Mouse (Mus musculus) A20 (cell line): Measurements from ENCODE around the gene Gm12166.

Source experiments
- DNase-seq: peaks from one replicate; pipeline ENCODE4 v3.0.0-alpha.2; 2011; ENCODE audit warnings: low read depth, low spot score

Gene Gm12166

DNA sequence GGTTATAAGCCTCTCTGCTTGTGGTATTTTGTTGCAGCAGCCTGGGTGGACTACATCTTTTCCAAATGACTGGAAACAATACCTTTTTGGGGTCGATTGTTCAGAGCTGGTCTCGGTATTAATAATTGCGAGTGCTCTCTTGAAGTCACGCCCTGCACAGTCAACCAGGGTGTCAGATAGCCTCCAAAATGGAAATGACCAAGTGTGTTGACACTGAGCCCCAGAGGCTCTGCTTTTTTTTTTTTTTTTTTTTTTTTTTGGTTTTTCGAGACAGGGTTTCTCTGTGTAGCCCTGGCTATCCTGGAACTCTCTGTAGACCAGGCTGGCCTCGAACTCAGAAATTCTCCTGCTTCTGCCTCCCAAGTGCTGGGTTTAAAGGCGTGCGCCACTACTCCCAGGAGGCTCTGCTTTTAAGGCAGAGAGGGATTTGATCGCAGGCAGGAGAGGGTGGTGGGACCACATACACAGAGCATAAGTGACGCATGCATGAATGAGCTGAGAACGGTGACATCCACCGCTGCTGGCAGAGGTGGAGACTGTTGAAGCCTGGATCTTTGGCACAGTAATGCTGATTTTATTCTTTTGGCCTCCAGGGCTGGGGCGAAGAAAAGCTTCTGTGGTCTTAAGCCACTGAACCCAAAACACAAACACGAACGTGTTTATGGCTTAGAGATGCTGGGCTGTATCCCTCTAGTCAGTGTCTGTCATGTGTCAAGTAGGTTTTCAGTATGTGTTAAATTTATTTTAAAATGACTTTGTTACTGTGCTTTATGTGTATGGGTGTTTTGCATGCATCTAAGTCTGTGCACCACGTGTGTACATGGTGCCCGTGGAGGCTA, 21.9 kb upstream of the Gm12166 start:
- no peak for DNase-seq

GRCm38 (mm10) chr11:46073061-46073849, 21.1 kb upstream of the Gm12166 start:
- DNase-seq = no peak

- no peak for DNase-seq
Observed at GRCm38 (mm10) chr11:46072466-46073060, 20.4 kb upstream of the Gm12166 start.

DNA sequence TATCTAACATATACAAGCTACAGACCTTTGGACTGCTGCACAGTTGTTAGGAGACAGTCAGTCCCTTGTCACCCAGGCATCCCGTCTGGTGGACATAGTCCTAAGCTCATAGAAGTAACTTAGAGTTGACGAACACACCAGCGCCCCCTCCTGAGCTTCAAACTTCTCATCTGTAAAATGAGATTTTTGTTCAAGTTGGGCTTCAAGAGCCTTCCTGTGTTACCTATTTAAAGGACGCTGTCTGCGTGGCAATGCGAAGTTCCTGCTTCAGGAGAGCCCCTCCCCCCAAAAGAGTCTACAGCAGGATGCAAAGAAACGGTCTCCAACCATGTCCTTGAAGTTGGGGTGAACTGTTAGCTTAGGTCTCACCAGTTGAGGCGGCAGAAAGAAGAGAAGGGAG, 18.7 kb upstream of the Gm12166 start:
- peak; percentile 38 for DNase-seq

DNA sequence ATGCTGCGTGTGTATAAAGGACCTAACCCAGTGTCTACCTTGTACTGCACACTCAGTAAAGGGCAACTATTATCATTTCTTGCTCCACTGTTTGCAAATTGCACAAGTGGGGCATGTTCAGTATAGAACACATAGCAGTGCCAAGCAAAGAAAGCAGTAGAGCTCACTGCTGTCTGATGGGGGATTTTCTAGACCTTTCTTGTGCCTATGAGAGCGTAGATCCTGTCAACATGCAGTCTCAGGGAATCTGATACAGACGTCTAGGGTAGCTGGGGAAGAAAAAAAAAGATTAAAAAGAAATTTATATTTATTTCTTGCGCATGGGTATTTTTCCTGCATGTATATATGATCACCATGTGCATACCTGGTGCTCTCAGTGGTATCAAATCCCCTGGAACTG, 18.0 kb upstream of the Gm12166 start:
- DNase-seq = no peak

DNA sequence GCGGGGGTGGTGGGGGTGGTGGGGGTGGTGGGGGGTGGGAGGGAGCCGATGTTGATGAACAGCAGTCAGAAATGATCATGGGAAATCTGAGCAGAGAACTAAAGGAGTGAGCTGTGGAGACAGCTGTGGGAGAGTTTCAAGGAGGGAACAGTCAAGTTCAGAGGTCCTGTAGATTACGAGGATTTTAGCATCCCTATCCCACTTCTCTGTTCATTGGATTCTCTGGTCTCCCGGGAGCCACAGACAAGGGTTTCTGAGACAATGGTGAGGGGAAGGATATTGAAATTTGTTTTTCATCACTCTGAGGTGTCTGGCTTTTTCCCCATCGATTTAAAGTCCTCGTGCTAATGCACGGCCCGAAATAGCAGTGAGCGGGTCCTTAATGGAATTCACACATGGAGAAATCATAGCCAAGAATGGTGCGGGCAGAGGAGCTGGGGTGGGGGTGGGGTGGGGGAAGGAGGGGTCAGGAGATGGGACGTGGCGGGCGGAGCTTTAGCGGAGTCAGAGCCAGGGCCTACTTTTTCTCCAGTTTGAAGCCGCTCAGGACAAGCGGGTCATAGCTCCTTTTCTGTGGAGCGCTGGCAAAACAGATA, 17.4 kb upstream of the Gm12166 start:
- no peak for DNase-seq

GRCm38 (mm10) chr11:46068756-46069407, 16.8 kb upstream of the Gm12166 start:
- no peak for DNase-seq

DNA sequence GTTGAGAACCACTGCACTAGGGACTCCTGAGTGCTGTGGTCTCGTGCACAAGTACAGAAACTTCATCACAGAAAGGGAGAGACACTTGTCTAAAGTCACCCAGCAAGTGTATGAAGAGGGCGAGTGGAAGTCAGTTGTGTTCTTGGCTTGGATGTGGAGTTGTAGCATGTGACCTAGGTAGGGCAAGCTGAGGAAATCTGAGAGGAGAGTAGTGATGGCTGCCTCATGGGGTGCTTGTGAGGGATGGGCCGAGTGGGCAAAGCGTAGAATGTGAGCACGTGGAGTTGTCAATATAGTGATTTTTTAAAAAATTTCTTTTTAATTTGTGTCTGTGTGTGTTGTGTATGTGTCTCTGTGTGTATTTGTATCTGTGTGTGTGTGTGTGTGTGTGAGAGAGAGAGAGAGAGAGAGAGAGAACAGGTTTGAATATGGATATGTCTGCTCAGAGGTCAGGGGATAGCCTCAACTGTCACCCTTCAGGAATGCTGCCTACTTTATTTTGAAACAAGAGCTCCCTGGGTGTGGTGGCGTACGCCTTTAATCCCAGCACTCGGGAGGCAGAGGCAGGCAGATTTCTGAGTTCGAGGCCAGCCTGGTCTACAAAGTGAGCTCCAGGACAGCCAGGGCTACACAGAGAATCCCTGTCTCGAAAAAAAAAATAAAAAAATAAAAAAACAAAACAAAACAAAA, 15.4 kb upstream of the Gm12166 start:
- DNase-seq = no peak

GRCm38 (mm10) chr11:46065201-46066011, 13.3 kb upstream of the Gm12166 start:
- no peak for DNase-seq

DNA sequence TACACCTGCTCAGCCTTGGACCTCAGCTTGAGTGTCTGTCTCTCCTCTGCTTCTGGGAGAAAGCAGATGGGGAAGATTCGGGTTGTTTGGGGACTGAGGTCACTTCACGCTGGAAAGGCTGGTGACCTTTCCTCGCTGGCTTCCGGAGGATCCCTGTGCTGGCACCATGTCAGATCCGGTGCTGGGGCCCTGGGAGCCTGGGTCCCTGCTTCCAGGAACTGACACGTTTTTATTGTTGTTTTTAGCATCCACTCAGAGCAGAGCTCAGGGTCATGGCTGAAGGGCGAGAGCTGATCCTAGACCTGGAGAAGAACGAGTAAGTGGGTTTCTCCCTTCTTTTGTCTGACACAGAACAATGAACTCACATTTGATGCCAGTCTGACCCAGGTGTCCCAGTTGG, 12.6 kb upstream of the Gm12166 start:
- DNase-seq = no peak

DNA sequence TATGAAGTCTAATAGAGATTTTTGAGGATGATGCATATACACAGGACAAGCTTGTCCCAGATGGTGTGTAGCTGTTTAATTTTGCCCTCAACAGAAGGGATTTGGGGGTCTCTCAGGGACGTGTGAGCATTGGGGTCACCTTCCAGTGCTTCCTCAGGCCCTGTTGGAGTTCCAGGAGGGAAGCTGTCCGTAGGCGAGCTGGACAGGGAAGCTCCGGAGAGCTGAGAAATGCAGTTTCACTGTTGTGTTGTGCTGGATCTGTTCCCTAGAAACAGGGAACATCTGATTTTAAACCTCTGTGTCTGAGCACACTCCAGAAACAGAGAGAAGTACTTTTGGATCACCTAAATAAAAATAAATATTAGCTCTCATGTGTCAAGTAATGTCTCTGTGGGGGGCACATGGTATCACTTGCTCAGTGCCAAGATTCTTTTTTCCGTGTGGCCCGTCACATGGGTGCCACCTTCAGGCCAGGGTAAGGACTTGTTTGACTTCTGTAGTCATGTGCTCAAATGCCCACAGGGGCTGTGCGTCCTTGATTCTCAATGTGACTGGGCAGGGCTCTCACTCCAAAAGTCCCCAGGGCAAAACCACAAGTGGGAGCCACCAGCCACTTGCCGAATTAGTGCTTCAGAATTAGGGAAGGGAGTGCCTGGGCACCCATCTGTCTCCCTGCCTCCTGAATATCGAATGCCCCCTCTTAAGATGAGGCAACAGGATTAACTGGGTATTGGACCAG, 11.0 kb upstream of the Gm12166 start:
- DNase-seq = peak; percentile 60

DNA sequence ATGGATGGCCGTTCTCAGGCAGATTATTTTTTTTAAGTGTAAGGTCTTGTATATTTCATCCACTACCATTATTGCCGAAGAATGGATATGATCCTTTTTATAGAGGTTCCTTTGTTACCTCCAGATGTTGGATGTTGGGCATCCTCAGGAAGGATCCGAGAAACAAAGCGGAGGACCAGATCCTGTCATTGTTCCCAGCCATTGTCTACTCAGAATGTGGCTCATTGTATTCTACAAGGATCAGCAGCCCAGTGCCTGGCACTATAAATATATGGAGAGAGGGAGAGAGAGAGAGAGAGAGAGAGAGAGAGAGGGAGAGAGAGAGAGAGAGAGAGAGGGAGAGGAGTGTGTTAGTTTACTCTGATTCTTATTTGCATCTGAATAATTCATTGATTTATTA, 10.4 kb upstream of the Gm12166 start:
- DNase-seq = no peak

GRCm38 (mm10) chr11:46061776-46062445, 9.8 kb upstream of the Gm12166 start:
- DNase-seq = peak; percentile 50

- DNase-seq = no peak
Observed at GRCm38 (mm10) chr11:46060651-46061020, 8.5 kb upstream of the Gm12166 start.

- no peak for DNase-seq
Observed at GRCm38 (mm10) chr11:46059887-46060650, 7.9 kb upstream of the Gm12166 start.

DNA sequence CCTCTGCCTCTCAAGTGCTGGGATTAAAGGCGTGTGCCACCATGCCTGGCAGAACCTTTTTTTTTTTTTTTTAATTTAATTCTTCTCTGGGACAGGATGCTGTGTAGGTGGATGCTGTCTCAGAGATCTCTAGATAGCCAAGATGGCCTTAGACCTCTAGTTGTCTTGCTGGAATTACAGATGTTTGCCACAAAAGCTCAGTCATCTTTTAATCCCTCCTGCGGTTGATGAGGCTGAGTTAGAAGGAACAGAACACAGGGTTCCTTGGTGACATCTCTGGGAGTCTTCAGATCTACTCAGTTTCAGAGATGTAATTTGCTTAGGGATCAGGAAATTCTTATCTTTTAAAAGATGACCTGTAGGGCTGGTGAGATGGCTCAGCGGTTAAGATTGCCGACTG, 6.8 kb upstream of the Gm12166 start:
- no peak for DNase-seq

DNA sequence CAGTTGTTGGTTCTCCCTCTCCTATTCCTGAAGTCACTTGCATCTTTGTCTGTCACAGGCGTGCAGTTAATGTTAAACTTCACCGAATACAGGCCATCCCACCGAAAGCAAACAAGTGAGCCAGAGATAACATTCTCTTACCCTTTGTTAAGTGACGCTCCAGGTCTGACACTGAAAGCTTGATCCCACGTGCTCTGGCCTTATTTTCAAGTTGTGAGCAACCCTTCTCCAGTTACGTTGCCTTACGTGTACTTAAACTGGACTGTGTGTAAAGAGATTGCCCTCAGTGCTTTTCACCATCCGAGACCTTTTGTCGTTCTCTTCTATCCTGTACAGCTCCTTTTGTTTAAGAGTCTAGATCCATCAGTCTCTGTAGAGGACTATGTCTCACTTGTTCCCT, 5.9 kb upstream of the Gm12166 start:
- DNase-seq = no peak

- DNase-seq = no peak
Observed at GRCm38 (mm10) chr11:46056770-46057411, 4.8 kb upstream of the Gm12166 start.
